In genomic region chr7:100043605-100044031, GRCm38 (mm10) we compare ENCODE assay signal across 13 mouse cellular contexts. TPM values are rescaled to one million over a fixed set of nuclear protein-coding genes. Genes with fewer than 3 reads are reported as not detected.
DNase-seq lines count a peak whose midpoint lies in the region; ATAC-seq and TF ChIP-seq lines count a peak whose summit lies in the region.
"Had no signal": no experiment of that assay in that cellular context is flagged by ENCODE, and none has a peak within 500 bp of the region (broad histone marks: within the 10 kb centered on the region; RNA-seq: fewer than 3 reads in every experiment).

No protein-coding gene starts in this region.

- no peaks in the 10 kb centered on the region for H3K36me3 ChIP-seq in lung, embryonic 14.5 days (ENCODE audit: insufficient read depth)
- H3K36me3 ChIP-seq in limb, embryonic 12.5 days, result no peaks in the 10 kb centered on the region
- H3K36me3 ChIP-seq: heart, embryonic 13.5 days had no signal

- H3K27me3 ChIP-seq in lung, embryonic 14.5 days (ENCODE audit: insufficient read depth, low read length), result no peaks in the 10 kb centered on the region
- no peaks in the 10 kb centered on the region for H3K27me3 ChIP-seq in limb, embryonic 12.5 days

- H3K27ac ChIP-seq in lung, embryonic 14.5 days (ENCODE audit: low read depth), result no peak overlapping the region
- H3K27ac ChIP-seq in limb, embryonic 12.5 days, result 0 out of 2 replicates have a peak overlapping the region, but pooled peaks have one; percentile 70
- H3K27ac ChIP-seq: heart, embryonic 13.5 days; layer of hippocampus, adult 2 months had no signal

- H3K9ac ChIP-seq in lung, embryonic 14.5 days, result no peak overlapping the region
- H3K9ac ChIP-seq in limb, embryonic 12.5 days (replicated peaks), result no peak overlapping the region
- H3K9ac ChIP-seq: heart, embryonic 13.5 days had no signal

- no peak overlapping the region for H3K4me3 ChIP-seq in lung, embryonic 14.5 days (ENCODE audit: low read depth, low read length)
- no peak overlapping the region for H3K4me3 ChIP-seq in lung, adult 2 months (replicated peaks; ENCODE audit: extremely low read depth, low read depth, low read length)
- H3K4me3 ChIP-seq in limb, embryonic 12.5 days (replicated peaks), result no peak overlapping the region
- H3K4me3 ChIP-seq: heart, embryonic 13.5 days; layer of hippocampus, adult 2 months had no signal

- H3K4me1 ChIP-seq in lung, embryonic 14.5 days (ENCODE audit: insufficient read depth), result no peaks in the 10 kb centered on the region
- no peaks in the 10 kb centered on the region for H3K4me1 ChIP-seq in lung, adult 2 months (ENCODE audit: control insufficient read depth, insufficient read depth, low read length)
- H3K4me1 ChIP-seq in limb, embryonic 12.5 days (replicated peaks), result peaks cover 24% of the 10 kb centered on the region

- H3K4me2 ChIP-seq in lung, embryonic 14.5 days, result no peak overlapping the region
- no peak overlapping the region for H3K4me2 ChIP-seq in limb, embryonic 12.5 days
- H3K4me2 ChIP-seq: heart, embryonic 13.5 days had no signal

- 11% methylated on average over 4 of the region's 4 CpGs for WGBS in lung, embryonic 14.5 days
- WGBS in lung, adult 2 months, result 34% methylated on average over 4 of the region's 4 CpGs
- 41% methylated on average over 4 of the region's 4 CpGs for WGBS in limb, embryonic 12.5 days

- peak; percentile 88 for DNase-seq in heart, adult 11 months
- no peak for DNase-seq in heart, adult 9 months (ENCODE audit: low spot score in 2 of 2)
- no peak for DNase-seq in lung, embryonic 14.5 days
- no peak for DNase-seq in lung, adult 2 months
- peak; percentile 88 to 90 for DNase-seq in cerebellum, postnatal 10 days
- DNase-seq in adipocyte (ENCODE audit: low spot score), result no peak
- DNase-seq in adrenal gland, postnatal 25 days, result no peak
- DNase-seq: adrenal gland, postnatal 14 days had no signal

- TF ChIP-seq CTCF in lung, embryonic 14.5 days (IDR thresholded peaks at IDR 0.05; ENCODE audit: low read depth), result no peak
- TF ChIP-seq CTCF in lung, adult 2 months (IDR thresholded peaks at IDR 0.05; ENCODE audit: insufficient read depth, low read length), result no peak

- no peak for TF ChIP-seq POLR2A in lung, adult 2 months (IDR thresholded peaks at IDR 0.05; ENCODE audit: borderline replicate concordance, extremely low read depth, low read depth, low read length)

- ATAC-seq in lung, embryonic 14.5 days (ENCODE audit: insufficient read depth), result peak; percentile 8; the same call in 1 of the 2 replicates
- no peak for ATAC-seq in limb, embryonic 12.5 days (ENCODE audit: insufficient number of reproducible peaks, insufficient read depth, low FRiP score, low TSS enrichment, low read depth)
- ATAC-seq: forebrain, embryonic 16.5 days; inflammation-experienced regulatory T-cells, adult 6 months had no signal

- no peaks in the 10 kb centered on the region for H3K9me3 ChIP-seq in lung, embryonic 14.5 days (ENCODE audit: low read depth, low read length)
- 0 out of 2 replicates have a peak, but pooled peaks cover under 1% of the 10 kb centered on the region for H3K9me3 ChIP-seq in limb, embryonic 12.5 days

RNA-seq across cellular contexts. Expression of gene Chrdl2, which starts 37.6 kb away (rescaled TPM):
- polyA plus RNA-seq in lung, embryonic 14.5 days (2014; fragmentation: Nextera tagmentation; extraction: Ambion mirVana), result 0.12 TPM in 1 of 2 replicates, not detected in the other
- polyA plus RNA-seq in lung, adult 2 months (2012; rRNA removed), result 0.28 and 0.29 TPM in 2 replicates
- 2.6 and 3.6 TPM in 2 replicates for polyA plus RNA-seq in limb, embryonic 12.5 days (2016; fragmentation: Nextera tagmentation; extraction: Ambion mirVana)
- not detected in 2 replicates for total RNA-seq in adrenal gland, postnatal 25 days (2021)
- total RNA-seq: adrenal gland, postnatal 14 days had no signal
- polyA plus RNA-seq: inflammation-experienced regulatory T-cells, adult 6 months had no signal

Comparison
In these comparisons a context has a peak if more than half of its experiments do, and no peak if none do; other contexts are left out.
1. DNase-seq: peak in heart, adult 11 months (single experiment) and cerebellum, postnatal 10 days (2 of 2); none in heart, adult 9 months (0 of 2), lung, embryonic 14.5 days (single experiment), lung, adult 2 months (single experiment), adipocyte (single experiment) and adrenal gland, postnatal 25 days (single experiment).